Mouse (Mus musculus): Measurements from ENCODE around the gene Dgkb.

DNA sequence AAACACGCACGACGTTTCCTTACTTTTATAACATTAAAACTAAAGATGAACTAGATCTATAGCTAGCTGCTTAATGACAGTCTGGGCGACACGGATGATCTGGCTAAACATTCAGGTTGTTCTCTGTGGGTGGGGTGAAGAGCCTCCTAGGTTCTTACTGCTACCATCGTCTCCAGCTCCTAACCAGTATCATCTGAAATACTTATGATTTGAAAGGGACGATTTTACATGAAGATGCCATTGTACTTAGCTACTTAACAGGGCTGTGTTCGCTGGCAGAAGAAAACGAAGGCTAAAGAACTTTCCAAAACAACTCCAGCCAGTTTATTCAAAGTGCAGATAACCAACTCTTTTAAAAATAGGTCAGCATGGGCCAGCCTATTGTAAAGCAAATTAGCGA lies 63.9 kb downstream of the Dgkb start:
- no peak for TF ChIP-seq POLR2A (IDR thresholded peaks at IDR 0.05; ENCODE audit: low read depth, low read length)
- TF ChIP-seq CTCF (IDR thresholded peaks at IDR 0.05; ENCODE audit: extremely low read depth, insufficient read depth, insufficient read length, insufficient replicate concordance), result no peak

Measured in spleen, adult 2 months (tissue).